Mouse (Mus musculus): ENCODE measurements around the gene Map3k10.

DNA sequence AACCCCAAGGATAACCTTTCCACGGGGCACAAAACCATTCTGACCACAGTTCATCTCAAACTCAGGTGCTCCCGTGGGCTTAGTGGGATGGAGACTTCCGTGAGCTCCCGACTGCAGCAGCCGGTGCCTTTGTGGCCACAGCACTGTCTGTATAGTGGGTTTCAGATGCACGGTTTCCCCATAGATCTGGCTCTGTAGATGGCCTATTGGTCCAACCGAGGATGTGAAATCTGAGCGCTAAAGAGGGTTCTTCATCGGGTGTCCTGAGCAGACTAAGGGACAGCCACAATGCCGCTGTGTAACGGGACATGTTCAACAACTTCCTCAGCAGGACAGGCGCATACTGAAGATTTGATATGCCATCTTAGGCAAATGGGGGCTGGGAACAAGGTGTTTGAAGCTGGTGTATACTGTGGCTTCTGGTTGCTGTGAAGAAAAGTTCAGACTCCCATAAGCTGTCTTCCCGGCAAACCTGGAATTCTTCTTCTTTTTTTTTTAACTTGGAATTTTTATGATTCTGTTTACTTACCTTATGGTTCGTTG is 13.9 kb upstream of the Map3k10 start:
- TF ChIP-seq POLR2A (IDR thresholded peaks at IDR 0.05; ENCODE audit: low read depth, low read length) (no peak), CTCF (conservative IDR thresholded peaks at IDR 0.05; ENCODE audit: insufficient read depth, insufficient read length, low read depth, low read length) (no peak)

Measured in kidney, adult 2 months (tissue).